Mouse (Mus musculus) lung, adult 2 months (tissue): ENCODE measurements around the gene Cops3.

ENCODE experiments used
- CTCF ChIP-seq: fragments of 200-500 bp; IDR thresholded peaks from 2 replicates; pipeline ENCODE4 v1.5.1; 2011; ENCODE audit warnings: mild to moderate bottlenecking, low read length, control low read depth; ENCODE audit not compliant: insufficient read depth
- POLR2A ChIP-seq: fragments of 200-500 bp; IDR thresholded peaks from 2 replicates; pipeline ENCODE4 v1.6.1; 2011; ENCODE audit warnings: low read depth, mild to moderate bottlenecking, control low read depth, low read length, borderline replicate concordance; ENCODE audit errors: extremely low read depth

GRCm38 (mm10) chr11:59774522-59774921 lies 65.1 kb downstream of the Cops3 start:
- TF ChIP-seq POLR2A = no peak
- no peak for TF ChIP-seq CTCF
